Mouse (Mus musculus): Measurements from ENCODE around the gene Kirrel3.

DNA sequence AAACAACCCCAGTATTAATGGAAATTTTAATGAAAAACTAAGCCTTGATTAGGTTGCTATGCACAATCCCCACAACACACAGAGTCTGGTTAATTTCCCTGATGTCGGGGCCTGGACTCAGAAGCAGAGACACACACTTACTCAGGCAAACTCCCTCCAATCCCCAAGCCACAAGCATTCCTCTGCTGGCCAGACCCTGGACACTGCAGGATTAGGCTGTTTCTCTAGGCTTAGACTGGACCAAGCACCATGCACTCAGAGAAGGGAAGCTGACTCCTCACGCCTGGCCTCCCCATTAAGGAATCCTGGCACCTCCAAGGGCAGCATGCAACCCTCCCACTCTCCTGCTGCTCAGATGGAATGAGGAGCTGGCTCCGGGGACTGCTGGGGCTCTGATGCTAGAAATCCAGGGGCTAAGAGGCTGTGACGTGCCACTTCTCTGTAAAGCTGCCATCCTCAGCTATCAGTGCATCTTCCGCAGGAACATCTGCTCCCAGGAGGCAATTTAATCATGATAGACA lies 324.4 kb downstream of the Kirrel3 start:
- TF ChIP-seq TAL1 (IDR thresholded peaks at IDR 0.05; ENCODE audit: low read length) (no peak), GATA1 (IDR thresholded peaks at IDR 0.05; ENCODE audit: low read length) (no peak)
